Comparison of ENCODE assay signal across 8 mouse cellular contexts in the genomic region with DNA sequence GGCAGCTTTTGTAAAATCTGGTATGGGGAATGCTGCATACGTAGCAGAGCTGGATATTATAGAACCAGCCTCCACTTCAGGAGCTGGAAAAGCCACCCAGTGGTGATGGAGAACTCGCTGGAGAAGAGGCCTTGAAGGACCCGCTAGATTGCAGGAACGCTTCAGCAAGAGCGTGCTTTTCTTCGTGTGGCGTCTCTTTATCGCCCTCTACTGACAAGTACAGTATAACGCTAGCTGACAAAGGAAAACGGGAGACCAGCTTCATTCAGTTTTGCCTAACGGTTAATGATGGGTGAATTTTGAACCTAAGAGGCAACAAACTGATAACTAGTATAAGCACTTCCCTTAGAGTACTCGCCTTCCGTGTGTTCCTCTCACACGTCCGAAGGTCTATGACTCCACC. TPM values are rescaled to one million over a fixed set of nuclear protein-coding genes. Genes with fewer than 3 reads are reported as not detected.
DNase-seq lines count a peak whose midpoint lies in the region; ATAC-seq and TF ChIP-seq lines count a peak whose summit lies in the region.
"Had no signal": no experiment of that assay in that cellular context is flagged by ENCODE, and none has a peak within 500 bp of the region (broad histone marks: within the 10 kb centered on the region; RNA-seq: fewer than 3 reads in every experiment).

No protein-coding gene starts in this region.

- TF ChIP-seq EP300 in MEL (IDR thresholded peaks at IDR 0.05; ENCODE audit: low read depth in 1 of 2, low read length in 2 of 2): no peak

- DNase-seq in MEL (ENCODE audit: low read depth, low spot score): peak; percentile 85
- DNase-seq in adrenal gland, postnatal 36 days: peak; percentile 30 to 51
- peak; percentile 49 for DNase-seq in heart, postnatal 4 days
- DNase-seq in layer of hippocampus, adult 8-10 months (ENCODE audit: low spot score in 2 of 2): peak; percentile 29 to 52
- DNase-seq in lung, postnatal 4 days: peak; percentile 46 to 54
- DNase-seq in right cerebral cortex, postnatal 25 days: peak; percentile 56

- peak; percentile 66 to 91 (median 88) for TF ChIP-seq CTCF in MEL (IDR thresholded peaks at IDR 0.05 in 2 of 3, conservative IDR thresholded peaks at IDR 0.05 in 1 of 3; ENCODE audit: control insufficient read depth in 1 of 3, insufficient read depth in 1 of 3, low read depth in 2 of 3, low read length in 3 of 3, poor library complexity in 1 of 3, severe bottlenecking in 1 of 3)

- H3K4me3 ChIP-seq in MEL (ENCODE audit: control insufficient read depth in 1 of 2, insufficient read depth in 1 of 2, low read depth in 2 of 2, low read length in 2 of 2): peak overlapping the region in 1 of 2 experiments; percentile 14; a peak in 1 of 4 replicates
- no peak overlapping the region for H3K4me3 ChIP-seq in embryonic facial prominence, embryonic 13.5 days

- peak; percentile 86 for TF ChIP-seq RAD21 in MEL (IDR thresholded peaks at IDR 0.05; ENCODE audit: low read depth, low read length)

- no peaks in the 10 kb centered on the region for H3K27me3 ChIP-seq in MEL (ENCODE audit: control insufficient read depth in 1 of 2, insufficient read depth in 2 of 2, low read length in 2 of 2)
- H3K27me3 ChIP-seq in embryonic facial prominence, embryonic 13.5 days: no peaks in the 10 kb centered on the region

- no peak for TF ChIP-seq POLR2A in MEL (IDR thresholded peaks at IDR 0.05; ENCODE audit: control insufficient read depth in 1 of 2, insufficient read depth in 1 of 2, low read depth in 1 of 2, low read length in 2 of 2, poor library complexity in 1 of 2)

- no peaks in the 10 kb centered on the region for H3K9me3 ChIP-seq in MEL (replicated peaks; ENCODE audit: insufficient read depth, low read length)
- H3K9me3 ChIP-seq in embryonic facial prominence, embryonic 13.5 days: no peaks in the 10 kb centered on the region

- WGBS in embryonic facial prominence, embryonic 13.5 days: 2% methylated on average over 15 of the region's 15 CpGs

- no peaks in the 10 kb centered on the region for H3K79me2 ChIP-seq in MEL (ENCODE audit: control insufficient read depth, insufficient read depth, low read length, poor library complexity)

- H3K4me2 ChIP-seq in embryonic facial prominence, embryonic 13.5 days: no peak overlapping the region

- peaks cover 0 to 2% of the 10 kb centered on the region in 2 experiments; a peak in 1 of 4 replicates for H3K36me3 ChIP-seq in MEL (ENCODE audit: control insufficient read depth in 1 of 2, insufficient read depth in 2 of 2, low read length in 2 of 2)
- no peaks in the 10 kb centered on the region for H3K36me3 ChIP-seq in embryonic facial prominence, embryonic 13.5 days

- H3K27ac ChIP-seq in MEL (ENCODE audit: control insufficient read depth, low read depth, low read length): no peak overlapping the region
- H3K27ac ChIP-seq in embryonic facial prominence, embryonic 13.5 days: no peak overlapping the region
- H3K27ac ChIP-seq: macrophage had no signal

- peak overlapping the region; percentile 25; the same call in 1 of the 2 replicates for H3K9ac ChIP-seq in MEL (ENCODE audit: control insufficient read depth, low read depth, low read length, poor library complexity, severe bottlenecking)
- no peak overlapping the region for H3K9ac ChIP-seq in embryonic facial prominence, embryonic 13.5 days

- ATAC-seq in embryonic facial prominence, embryonic 13.5 days (ENCODE audit: insufficient number of reproducible peaks, insufficient read depth, low FRiP score, low TSS enrichment, low read depth): peak; percentile 52; the same call in 1 of the 2 replicates

- H3K4me1 ChIP-seq in MEL (ENCODE audit: control insufficient read depth in 1 of 2, insufficient read depth in 2 of 2, low read length in 2 of 2): peaks cover 0 to 4% of the 10 kb centered on the region in 2 experiments; a peak in 1 of 4 replicates
- H3K4me1 ChIP-seq in embryonic facial prominence, embryonic 13.5 days: no peaks in the 10 kb centered on the region

TF ChIP-seq in MEL, 35 proteins besides CTCF, POLR2A, EP300 and RAD21:
- peak; percentile 55 for TF ChIP-seq ZC3H11A (IDR thresholded peaks at IDR 0.05; ENCODE audit: low read depth, low read length)
- TF ChIP-seq GABPA (IDR thresholded peaks at IDR 0.05; ENCODE audit: low read depth, low read length): no peak
- TF ChIP-seq SMC3 (IDR thresholded peaks at IDR 0.05; ENCODE audit: low read depth, low read length): peak; percentile 72
- 0 out of 2 replicates have a peak, but pooled peaks have one; percentile 59 for TF ChIP-seq MYC (IDR thresholded peaks at IDR 0.05; ENCODE audit: low read depth, low read length)
- no peak for TF ChIP-seq SIN3A (IDR thresholded peaks at IDR 0.05; ENCODE audit: low read length)
- no peak for TF ChIP-seq MAFK (IDR thresholded peaks at IDR 0.05; ENCODE audit: borderline replicate concordance, low read depth, low read length)

RNA-seq across cellular contexts. Expression of a gene that starts 9.0 kb away (rescaled TPM):
- 0.04 TPM in 1 of 2 replicates, not detected in the other for total RNA-seq in MEL (2012; rRNA removed)
- not detected for polyA plus RNA-seq in MEL (2012; ENCODE audit: insufficient read depth in 1 of 2, insufficient read length in 2 of 2, low read depth in 1 of 2, low replicate concordance in 2 of 2, missing spikeins in 1 of 2)
- total RNA-seq in adrenal gland, postnatal 36 days (2021): 1 to 10 TPM; 2.9 to 3.4 TPM
- 6.8 and 6.9 TPM in 2 replicates for polyA plus RNA-seq in embryonic facial prominence, embryonic 13.5 days (2015; fragmentation: Nextera tagmentation; extraction: Ambion mirVana)
- 1 to 10 TPM; 4.9 to 5.4 TPM for total RNA-seq in heart, postnatal 4 days (2021)
- total RNA-seq in layer of hippocampus, adult 8-10 months (2022): 1 to 10 TPM; 3.0 to 4.5 (median 3.5) TPM

RNA-seq across cellular contexts. Expression of a gene that starts 35.6 kb away (rescaled TPM):
- not detected in 2 replicates for total RNA-seq in MEL (2012; rRNA removed)
- not detected for polyA plus RNA-seq in MEL (2012; ENCODE audit: insufficient read depth in 1 of 2, insufficient read length in 2 of 2, low read depth in 1 of 2, low replicate concordance in 2 of 2, missing spikeins in 1 of 2)
- not detected for total RNA-seq in adrenal gland, postnatal 36 days (2021)
- polyA plus RNA-seq in embryonic facial prominence, embryonic 13.5 days (2015; fragmentation: Nextera tagmentation; extraction: Ambion mirVana): 0.21 and 0.28 TPM in 2 replicates
- under 1 TPM in 1 of 2 experiments, not detected in 1; 0.23 TPM for total RNA-seq in heart, postnatal 4 days (2021)
- total RNA-seq in layer of hippocampus, adult 8-10 months (2022): not detected

RNA-seq across cellular contexts. Expression of a gene that starts 58.7 kb away (rescaled TPM):
- total RNA-seq in MEL (2012; rRNA removed): 2.5 and 3.2 TPM in 2 replicates
- polyA plus RNA-seq in MEL (2012; ENCODE audit: insufficient read depth in 1 of 2, insufficient read length in 2 of 2, low read depth in 1 of 2, low replicate concordance in 2 of 2, missing spikeins in 1 of 2): 1 to 10 TPM in 1 of 2 experiments, not detected in 1; 4.5 TPM
- 10 to 100 TPM; 39.3 to 44.3 TPM for total RNA-seq in adrenal gland, postnatal 36 days (2021)
- polyA plus RNA-seq in embryonic facial prominence, embryonic 13.5 days (2015; fragmentation: Nextera tagmentation; extraction: Ambion mirVana): 55.9 and 60.8 TPM in 2 replicates
- 10 to 100 TPM; 26.9 to 28.9 TPM for total RNA-seq in heart, postnatal 4 days (2021)
- total RNA-seq in layer of hippocampus, adult 8-10 months (2022): 10 to 100 TPM; 53.9 to 70.2 (median 62.1) TPM
